Mouse (Mus musculus): Measurements from ENCODE around the gene Bcl11a. TPM values are rescaled to one million over a fixed set of nuclear protein-coding genes. Genes with fewer than 3 reads are reported as not detected.

Gene Bcl11a
- polyA plus RNA-seq, 1 experiment = 10.4 TPM

- no peak overlapping the region for H3K27ac ChIP-seq (ENCODE audit: insufficient read depth, low read length)
- WGBS = 93% methylated on average over 17 of the region's 17 CpGs
- DNase-seq = no peak
- no peak overlapping the region for H3K4me3 ChIP-seq (replicated peaks; ENCODE audit: insufficient read depth, low read depth, low read length)
- TF ChIP-seq POLR2A (IDR thresholded peaks at IDR 0.05; ENCODE audit: borderline replicate concordance, insufficient read depth, low read length) (no peak), CTCF (IDR thresholded peaks at IDR 0.05; ENCODE audit: borderline replicate concordance, insufficient read depth, low read depth, low read length) (no peak)
- no peaks in the 10 kb centered on the region for H3K27me3 ChIP-seq (ENCODE audit: control insufficient read depth, insufficient read depth, low read length)
- no peaks in the 10 kb centered on the region for H3K4me1 ChIP-seq (ENCODE audit: control insufficient read depth, insufficient read depth, low read length)
Observed at GRCm38 (mm10) chr11:24172585-24172984, 94.7 kb downstream of the Bcl11a start.

- 89% methylated on average over 2 of the region's 2 CpGs for WGBS
- no peak for TF ChIP-seq CTCF (IDR thresholded peaks at IDR 0.05; ENCODE audit: borderline replicate concordance, insufficient read depth, low read depth, low read length)
- no peak for TF ChIP-seq POLR2A (IDR thresholded peaks at IDR 0.05; ENCODE audit: borderline replicate concordance, insufficient read depth, low read length)
- Histone ChIP-seq H3K27ac (ENCODE audit: insufficient read depth, low read length) (no peak overlapping the region), H3K4me1 (ENCODE audit: control insufficient read depth, insufficient read depth, low read length) (no peaks in the 10 kb centered on the region), H3K27me3 (ENCODE audit: control insufficient read depth, insufficient read depth, low read length) (no peaks in the 10 kb centered on the region), H3K4me3 (replicated peaks; ENCODE audit: insufficient read depth, low read depth, low read length) (no peak overlapping the region)
- DNase-seq = no peak
Observed at GRCm38 (mm10) chr11:24174161-24174792, 96.4 kb downstream of the Bcl11a start.

DNA sequence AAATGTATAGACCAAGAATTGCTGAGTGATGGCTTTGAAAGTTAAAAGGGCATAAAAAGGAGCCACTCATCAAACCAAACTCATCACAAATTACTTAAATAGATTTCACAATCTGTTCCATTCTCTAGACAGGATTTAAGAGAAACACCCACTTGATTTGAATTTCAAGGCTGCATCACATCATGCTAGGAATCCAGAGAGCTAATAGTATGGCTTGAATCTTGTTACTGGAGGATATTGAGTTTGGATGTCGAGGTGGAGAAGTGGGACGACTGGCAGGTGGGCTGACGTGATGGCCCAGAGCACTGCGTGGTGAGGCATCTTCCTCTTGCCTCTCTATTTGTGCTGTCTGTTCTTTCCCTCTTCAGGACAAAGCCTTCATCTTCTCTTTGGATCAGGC lies 99.6 kb downstream of the Bcl11a start:
- no peak overlapping the region for H3K27ac ChIP-seq (ENCODE audit: insufficient read depth, low read length)
- H3K4me1 ChIP-seq (ENCODE audit: control insufficient read depth, insufficient read depth, low read length) = no peaks in the 10 kb centered on the region
- DNase-seq = no peak
- no peak overlapping the region for H3K4me3 ChIP-seq (replicated peaks; ENCODE audit: insufficient read depth, low read depth, low read length)
- H3K27me3 ChIP-seq (ENCODE audit: control insufficient read depth, insufficient read depth, low read length) = no peaks in the 10 kb centered on the region
- TF ChIP-seq CTCF (IDR thresholded peaks at IDR 0.05; ENCODE audit: borderline replicate concordance, insufficient read depth, low read depth, low read length) = no peak
- no peak for TF ChIP-seq POLR2A (IDR thresholded peaks at IDR 0.05; ENCODE audit: borderline replicate concordance, insufficient read depth, low read length)
- 94% methylated on average over 4 of the region's 4 CpGs for WGBS

- H3K27me3 ChIP-seq (ENCODE audit: control insufficient read depth, insufficient read depth, low read length) = no peaks in the 10 kb centered on the region
- no peak overlapping the region for H3K4me3 ChIP-seq (replicated peaks; ENCODE audit: insufficient read depth, low read depth, low read length)
- no peak overlapping the region for H3K27ac ChIP-seq (ENCODE audit: insufficient read depth, low read length)
- 91% methylated on average over 6 of the region's 6 CpGs for WGBS
- no peaks in the 10 kb centered on the region for H3K4me1 ChIP-seq (ENCODE audit: control insufficient read depth, insufficient read depth, low read length)
- DNase-seq = no peak
- TF ChIP-seq POLR2A (IDR thresholded peaks at IDR 0.05; ENCODE audit: borderline replicate concordance, insufficient read depth, low read length) = no peak
- no peak for TF ChIP-seq CTCF (IDR thresholded peaks at IDR 0.05; ENCODE audit: borderline replicate concordance, insufficient read depth, low read depth, low read length)
Observed at GRCm38 (mm10) chr11:24178823-24179476, 101.1 kb downstream of the Bcl11a start.

DNA sequence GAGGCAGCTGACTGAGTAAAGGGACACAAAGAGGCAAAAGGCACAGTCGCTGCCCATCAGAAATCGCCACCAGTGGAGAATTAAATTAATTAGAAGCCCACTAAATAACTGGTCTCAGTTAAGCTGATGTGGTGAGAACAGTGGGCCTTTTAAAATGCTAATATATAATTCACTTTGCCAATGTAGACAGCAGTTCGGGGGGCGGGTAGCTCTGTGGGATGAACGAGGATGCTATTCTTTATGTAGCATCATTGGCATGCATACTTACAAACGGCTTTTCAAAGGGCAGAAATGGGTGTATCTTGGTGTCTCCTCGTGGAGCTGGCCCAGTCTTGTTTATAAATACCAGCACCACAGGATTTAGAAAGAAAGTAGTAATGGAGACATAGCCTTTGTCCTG lies 102.2 kb downstream of the Bcl11a start:
- Histone ChIP-seq H3K4me3 (replicated peaks; ENCODE audit: insufficient read depth, low read depth, low read length) (no peak overlapping the region), H3K27ac (ENCODE audit: insufficient read depth, low read length) (no peak overlapping the region), H3K27me3 (ENCODE audit: control insufficient read depth, insufficient read depth, low read length) (no peaks in the 10 kb centered on the region), H3K4me1 (ENCODE audit: control insufficient read depth, insufficient read depth, low read length) (no peaks in the 10 kb centered on the region)
- no peak for DNase-seq
- TF ChIP-seq CTCF (IDR thresholded peaks at IDR 0.05; ENCODE audit: borderline replicate concordance, insufficient read depth, low read depth, low read length) = no peak
- TF ChIP-seq POLR2A (IDR thresholded peaks at IDR 0.05; ENCODE audit: borderline replicate concordance, insufficient read depth, low read length) = no peak
- WGBS = 41% methylated on average over 7 of the region's 7 CpGs

GRCm38 (mm10) chr11:24183501-24183900 lies 105.6 kb downstream of the Bcl11a start:
- H3K27me3 ChIP-seq (ENCODE audit: control insufficient read depth, insufficient read depth, low read length) = no peaks in the 10 kb centered on the region
- no peak for DNase-seq
- H3K27ac ChIP-seq (ENCODE audit: insufficient read depth, low read length) = no peak overlapping the region
- no peak for TF ChIP-seq CTCF (IDR thresholded peaks at IDR 0.05; ENCODE audit: borderline replicate concordance, insufficient read depth, low read depth, low read length)
- no peak for TF ChIP-seq POLR2A (IDR thresholded peaks at IDR 0.05; ENCODE audit: borderline replicate concordance, insufficient read depth, low read length)
- no peak overlapping the region for H3K4me3 ChIP-seq (replicated peaks; ENCODE audit: insufficient read depth, low read depth, low read length)
- 88% methylated on average over 7 of the region's 7 CpGs for WGBS
- no peaks in the 10 kb centered on the region for H3K4me1 ChIP-seq (ENCODE audit: control insufficient read depth, insufficient read depth, low read length)

DNA sequence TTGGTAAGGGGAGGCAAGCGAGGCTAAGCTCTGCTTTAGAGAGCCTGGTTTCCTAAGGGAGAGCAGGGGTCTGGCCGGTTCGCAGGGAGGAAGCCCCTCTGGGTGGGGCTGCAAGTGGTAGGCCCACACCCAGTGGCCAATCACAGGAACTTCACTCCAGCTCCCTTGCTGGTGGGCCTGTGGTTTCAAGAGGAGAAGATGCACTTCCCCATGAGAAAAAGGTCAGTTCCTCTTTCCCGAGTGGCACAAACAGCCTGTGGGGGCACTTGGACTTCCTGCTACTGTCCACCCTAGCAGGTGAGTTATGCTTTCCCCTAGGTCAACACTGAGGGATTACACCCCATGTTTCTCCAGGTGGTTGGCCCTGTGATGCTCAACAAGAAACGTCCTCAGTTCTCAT lies 107.1 kb downstream of the Bcl11a start:
- WGBS = 74% methylated on average over 5 of the region's 5 CpGs
- Histone ChIP-seq H3K4me1 (ENCODE audit: control insufficient read depth, insufficient read depth, low read length) (no peaks in the 10 kb centered on the region), H3K4me3 (replicated peaks; ENCODE audit: insufficient read depth, low read depth, low read length) (no peak overlapping the region), H3K27me3 (ENCODE audit: control insufficient read depth, insufficient read depth, low read length) (no peaks in the 10 kb centered on the region), H3K27ac (ENCODE audit: insufficient read depth, low read length) (no peak overlapping the region)
- no peak for DNase-seq
- TF ChIP-seq POLR2A (IDR thresholded peaks at IDR 0.05; ENCODE audit: borderline replicate concordance, insufficient read depth, low read length) (no peak), CTCF (IDR thresholded peaks at IDR 0.05; ENCODE audit: borderline replicate concordance, insufficient read depth, low read depth, low read length) (no peak)

DNA sequence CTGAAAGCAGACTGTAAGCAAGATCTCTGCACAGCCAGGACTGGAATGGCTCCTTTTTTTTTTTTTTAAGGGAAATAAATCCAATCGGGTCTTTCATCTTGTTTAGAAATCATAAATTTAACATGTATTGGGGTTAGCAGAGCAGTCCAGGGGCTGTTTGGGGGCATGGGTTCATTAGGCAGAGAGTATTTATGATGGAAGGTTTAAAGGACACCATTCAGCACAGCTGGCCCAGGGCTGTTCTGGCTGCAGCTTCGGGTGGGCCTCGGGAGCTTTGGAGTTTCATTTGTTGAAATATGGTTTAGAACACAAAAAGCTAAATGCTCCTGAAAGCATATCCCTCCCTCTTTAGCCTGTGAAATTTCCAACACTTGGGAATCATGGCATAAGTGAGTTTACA lies 112.6 kb downstream of the Bcl11a start:
- WGBS = 89% methylated on average over 3 of the region's 3 CpGs
- Histone ChIP-seq H3K27me3 (ENCODE audit: control insufficient read depth, insufficient read depth, low read length) (no peaks in the 10 kb centered on the region), H3K4me1 (ENCODE audit: control insufficient read depth, insufficient read depth, low read length) (no peaks in the 10 kb centered on the region), H3K4me3 (replicated peaks; ENCODE audit: insufficient read depth, low read depth, low read length) (no peak overlapping the region), H3K27ac (ENCODE audit: insufficient read depth, low read length) (no peak overlapping the region)
- TF ChIP-seq CTCF (IDR thresholded peaks at IDR 0.05; ENCODE audit: borderline replicate concordance, insufficient read depth, low read depth, low read length) = no peak
- no peak for TF ChIP-seq POLR2A (IDR thresholded peaks at IDR 0.05; ENCODE audit: borderline replicate concordance, insufficient read depth, low read length)
- no peak for DNase-seq

All from cerebellum, adult 2 months (tissue).